Mouse (Mus musculus) forebrain, embryonic 16.5 days (tissue): ENCODE measurements around the gene Dguok. TPM values are rescaled to one million over a fixed set of nuclear protein-coding genes. Genes with fewer than 3 reads are reported as not detected.

Source experiments
- ATAC-seq: fragments of 200-750 bp; cut with Nextera tagmentation; 2 replicates; pipeline ENCODE4 v1.8.0; 2017; ENCODE audit warnings: mild to moderate bottlenecking, moderate library complexity
- H3K27ac ChIP-seq: fragments of 300-500 bp; sonication (generic); 2 replicates; pipeline ENCODE4 v1.5.1; 2014; ENCODE audit warnings: low read length, control low read depth
- H3K27me3 ChIP-seq: fragments of 300-500 bp; sonication (generic); replicated peaks from 2 replicates; pipeline ENCODE4 v1.6.1; 2014; ENCODE audit warnings: low read length; ENCODE audit not compliant: control insufficient read depth, insufficient read depth
- H3K36me3 ChIP-seq: fragments of 300-500 bp; sonication (generic); 2 replicates; pipeline ENCODE4 v1.6.1; 2014; ENCODE audit not compliant: control insufficient read depth, insufficient read depth
- H3K4me1 ChIP-seq: fragments of 300-500 bp; sonication (generic); replicated peaks from 2 replicates; pipeline ENCODE4 v1.6.1; 2014; ENCODE audit warnings: low read length; ENCODE audit not compliant: control insufficient read depth, insufficient read depth
- H3K4me2 ChIP-seq: fragments of 300-500 bp; sonication (generic); 2 replicates; pipeline ENCODE4 v1.6.1; 2014; ENCODE audit warnings: mild to moderate bottlenecking, low read length, control low read depth
- H3K4me3 ChIP-seq: fragments of 300-500 bp; sonication (generic); replicated peaks from 2 replicates; pipeline ENCODE4 v1.5.1; 2014; ENCODE audit warnings: mild to moderate bottlenecking, low read length, control low read depth
- H3K9ac ChIP-seq: fragments of 300-500 bp; sonication (generic); replicated peaks from 2 replicates; pipeline ENCODE4 v1.6.1; 2014; ENCODE audit warnings: low read depth, low read length, control low read depth
- H3K9me3 ChIP-seq: fragments of 300-500 bp; sonication (generic); 2 replicates; pipeline ENCODE4 v1.6.1; 2016; ENCODE audit warnings: low read length; ENCODE audit not compliant: control insufficient read depth
- WGBS: fragments of 180-500 bp; shearing (Covaris S2); extraction: QIAGEN DNeasy Blood & Tissue Kit; methylation state at CpG from one replicate; pipeline ENCODE4 v1.1.7; 2014; 5-methylcytosine and 5-hydroxymethylcytosine counted together
- polyA plus RNA-seq: library from polyadenylated mRNA; unstranded; fragments of >200 nt; fragmentation: Nextera tagmentation; extraction: Ambion mirVana; gene quantifications from 2 replicates; pipeline ENCODE4 v1.2.1, GENCODE M21; 2015

Dguok gene
- polyA plus RNA-seq, 1 experiment from 2014 or later = 73.1 TPM

DNA sequence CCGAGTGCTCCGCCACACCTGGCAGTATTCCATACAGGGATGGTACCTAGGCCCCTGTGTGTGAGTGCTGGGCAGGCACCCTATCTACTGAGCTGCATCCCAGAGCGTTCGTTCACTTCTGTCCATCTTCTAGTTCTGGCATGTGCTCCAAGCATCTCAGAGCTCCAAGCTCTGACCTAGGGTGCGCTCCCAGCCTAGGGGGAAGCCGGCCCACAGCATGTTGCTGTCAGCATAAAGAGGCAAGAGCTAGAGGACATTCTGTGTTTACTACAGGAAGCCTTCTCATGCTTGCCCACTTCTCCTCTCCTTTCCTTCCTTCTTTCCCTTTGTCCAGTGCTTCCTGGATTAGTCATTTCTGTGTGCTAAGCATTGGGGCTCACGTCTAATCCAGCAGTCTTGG, 31.3 kb downstream of the Dguok start:
- ATAC-seq = no peak
- no peak overlapping the region for H3K9ac ChIP-seq
- no peak overlapping the region for H3K4me2 ChIP-seq
- H3K27me3 ChIP-seq = no peaks in the 10 kb centered on the region
- no peaks in the 10 kb centered on the region for H3K9me3 ChIP-seq
- no peak overlapping the region for H3K27ac ChIP-seq
- WGBS = 74% methylated on average over 7 of the region's 7 CpGs
- H3K36me3 ChIP-seq = peaks cover 10% of the 10 kb centered on the region; the same call in 1 of the 2 replicates
- no peak overlapping the region for H3K4me3 ChIP-seq
- H3K4me1 ChIP-seq = no peaks in the 10 kb centered on the region

DNA sequence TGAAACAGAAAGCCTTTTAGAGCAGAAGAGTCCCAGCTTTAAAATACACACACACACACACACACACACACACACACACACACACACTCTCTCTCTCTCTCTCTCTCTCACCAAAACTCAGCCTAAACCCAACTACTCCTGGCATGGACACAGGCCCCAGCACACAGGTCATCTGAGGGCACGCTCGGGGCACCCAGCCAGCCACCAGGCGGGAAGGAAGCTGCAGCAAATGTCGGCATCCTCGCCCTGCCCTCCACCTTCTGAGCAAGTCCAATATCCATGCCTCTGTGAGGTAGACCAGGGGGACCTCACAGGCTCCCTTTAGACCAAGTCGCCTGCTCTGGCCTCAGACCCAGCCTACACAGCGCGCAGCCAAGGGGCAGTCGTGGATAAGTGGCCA, 33.5 kb downstream of the Dguok start:
- no peaks in the 10 kb centered on the region for H3K36me3 ChIP-seq
- no peak overlapping the region for H3K4me3 ChIP-seq
- H3K9ac ChIP-seq = no peak overlapping the region
- no peak overlapping the region for H3K4me2 ChIP-seq
- no peaks in the 10 kb centered on the region for H3K9me3 ChIP-seq
- 82% methylated on average over 9 of the region's 9 CpGs for WGBS
- no peak overlapping the region for H3K27ac ChIP-seq
- no peak for ATAC-seq
- no peaks in the 10 kb centered on the region for H3K27me3 ChIP-seq
- H3K4me1 ChIP-seq = no peaks in the 10 kb centered on the region

- no peaks in the 10 kb centered on the region for H3K36me3 ChIP-seq
- 89% methylated on average over 7 of the region's 7 CpGs for WGBS
- H3K9me3 ChIP-seq = no peaks in the 10 kb centered on the region
- H3K9ac ChIP-seq = no peak overlapping the region
- ATAC-seq = no peak
- H3K4me2 ChIP-seq = no peak overlapping the region
- H3K4me1 ChIP-seq = no peaks in the 10 kb centered on the region
- H3K27me3 ChIP-seq = no peaks in the 10 kb centered on the region
- no peak overlapping the region for H3K27ac ChIP-seq
- H3K4me3 ChIP-seq = no peak overlapping the region
These were observed 35.0 kb downstream of the Dguok start for GRCm38 (mm10) chr6:83471739-83472138.

DNA sequence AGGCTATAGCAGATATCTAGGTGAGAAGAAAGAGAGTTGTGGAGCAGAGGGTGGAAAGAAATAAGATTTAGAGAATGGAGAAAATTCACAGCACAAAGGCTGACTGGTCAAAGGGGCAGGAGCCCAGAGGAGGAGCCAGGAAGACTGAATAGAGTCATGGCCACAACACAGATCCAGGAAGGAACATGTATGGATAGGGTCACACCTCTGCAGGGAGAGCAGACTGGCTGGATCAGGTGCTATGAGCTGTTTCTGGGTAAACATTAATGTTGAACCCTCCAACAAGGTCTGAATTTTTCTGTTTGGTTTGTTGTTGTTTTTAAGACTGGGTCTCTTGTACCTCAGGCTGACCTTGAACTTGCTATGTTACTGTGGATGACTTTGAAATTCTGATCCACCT, 42.8 kb downstream of the Dguok start:
- no peak overlapping the region for H3K4me3 ChIP-seq
- no peak overlapping the region for H3K27ac ChIP-seq
- H3K4me1 ChIP-seq = no peaks in the 10 kb centered on the region
- no peak overlapping the region for H3K4me2 ChIP-seq
- no peaks in the 10 kb centered on the region for H3K9me3 ChIP-seq
- no peaks in the 10 kb centered on the region for H3K36me3 ChIP-seq
- no peak for ATAC-seq
- H3K27me3 ChIP-seq = no peaks in the 10 kb centered on the region
- no peak overlapping the region for H3K9ac ChIP-seq

DNA sequence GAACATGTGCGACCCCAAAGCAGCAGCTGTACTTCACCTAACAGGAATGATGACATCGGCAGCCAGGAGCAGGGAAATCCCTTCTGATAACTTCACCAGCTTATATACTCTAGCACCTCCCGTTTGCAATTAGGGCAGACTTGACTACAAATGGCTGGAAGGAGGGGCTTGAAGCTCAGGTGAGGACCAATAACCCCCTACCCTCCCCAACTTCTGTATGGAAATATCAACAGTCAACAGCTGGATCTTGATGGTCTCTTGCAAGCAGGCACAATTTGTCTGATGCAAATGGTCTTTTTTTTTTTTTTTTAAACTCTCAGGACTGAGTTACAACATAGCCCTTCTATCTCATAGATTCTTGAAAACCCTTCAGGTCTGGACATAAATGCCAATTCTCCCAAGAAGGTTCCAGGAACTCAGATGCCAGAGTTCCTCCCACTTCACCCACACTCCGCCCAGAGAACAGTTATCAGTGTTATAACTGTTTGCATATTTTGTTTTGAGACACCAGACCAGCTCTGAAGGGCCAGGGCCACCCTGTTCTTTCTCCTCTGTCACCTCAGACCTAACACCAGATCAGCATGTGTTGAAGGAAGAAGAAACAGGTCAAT, 47.6 kb downstream of the Dguok start, which contains the start of gene Tet3:
Gene Tet3 (minus strand): TSS at position 51 of the 611 bp plus-strand sequence.
- no peak for ATAC-seq

GRCm38 (mm10) chr6:83456984-83457810, 49.6 kb downstream of the Dguok start:
- Histone ChIP-seq H3K4me1 (peaks cover 38% of the 10 kb centered on the region), H3K27me3 (no peaks in the 10 kb centered on the region), H3K4me3 (peak overlapping the region; percentile 75), H3K9ac (peak overlapping the region; percentile 88), H3K36me3 (no peaks in the 10 kb centered on the region), H3K9me3 (no peaks in the 10 kb centered on the region), H3K4me2 (peak overlapping the region; percentile 83), H3K27ac (peak overlapping the region; percentile 93)
- WGBS = 4% methylated on average over 33 of the region's 33 CpGs
- ATAC-seq = no peak; the same call in 1 of the 2 replicates

More for the DNA sequence above, 47.6 kb downstream of the Dguok start, which contains the start of gene Tet3:
- Histone ChIP-seq H3K27ac (no peak within 1 kb of the TSS), H3K4me3 (no peak within 1 kb of the TSS), H3K27me3 (no peaks in the 10 kb centered on the region), H3K4me1 (peaks cover 20% of the 10 kb centered on the region), H3K9ac (no peak within 1 kb of the TSS), H3K9me3 (no peaks in the 10 kb centered on the region), H3K4me2 (no peak within 1 kb of the TSS), H3K36me3 (no peaks in the 10 kb centered on the region)
- 81% methylated on average over 4 of the region's 4 CpGs for WGBS

- Histone ChIP-seq H3K27ac (peak overlapping the region; percentile 93), H3K36me3 (no peaks in the 10 kb centered on the region), H3K9me3 (no peaks in the 10 kb centered on the region), H3K27me3 (no peaks in the 10 kb centered on the region), H3K4me3 (peak overlapping the region; percentile 75), H3K9ac (peak overlapping the region; percentile 88), H3K4me2 (peak overlapping the region; percentile 83), H3K4me1 (peaks cover 47% of the 10 kb centered on the region)
- ATAC-seq = peak; percentile 85
- 1% methylated on average over 80 of the region's 105 CpGs for WGBS
These were observed 50.4 kb downstream of the Dguok start for GRCm38 (mm10) chr6:83456131-83456983.

- Histone ChIP-seq H3K9me3 (no peaks in the 10 kb centered on the region), H3K4me1 (peaks cover 55% of the 10 kb centered on the region), H3K36me3 (no peaks in the 10 kb centered on the region), H3K9ac (peak overlapping the region; percentile 88), H3K4me3 (peak overlapping the region; percentile 75), H3K27ac (peak overlapping the region; percentile 93), H3K27me3 (no peaks in the 10 kb centered on the region), H3K4me2 (peak overlapping the region; percentile 83)
- peak; percentile 55 for ATAC-seq
- 1% methylated on average over 30 of the region's 41 CpGs for WGBS
These were observed 51.2 kb downstream of the Dguok start for GRCm38 (mm10) chr6:83455328-83456130.
